Mouse (Mus musculus): Measurements from ENCODE around the gene Actn1. TPM values are rescaled to one million over a fixed set of nuclear protein-coding genes. Genes with fewer than 3 reads are reported as not detected.

The Actn1 gene
- total and polyA plus RNA-seq, 3 experiments: 2.7 to 13.2 (median 5.5) TPM

- TF ChIP-seq MAX (IDR thresholded peaks at IDR 0.05; ENCODE audit: low read length): peak; percentile 67
Observed at GRCm38 (mm10) chr12:80153687-80154326, 106.4 kb downstream of the Actn1 start (continued).

- in situ Hi-C loops (cut with MboI; ENCODE audit: low pct_ligation_motif_present, low pct_unique_long_range_greater_than_20kb, low sequenced_read_pairs): loop anchor here (25.0 kb wide), 1 partner anchor 434 kb away; no protein-coding TSS in a partner anchor
- dilution Hi-C loops (cut with MboI; ENCODE audit: extremely low pct_ligation_motif_present, extremely low pct_unique_long_range_greater_than_20kb, low sequenced_read_pairs): no loop called here
- Histone ChIP-seq H3K79me2 (replicated peaks; ENCODE audit: control insufficient read depth, extremely low read depth, insufficient read depth, poor library complexity, severe bottlenecking) (no peaks in the 10 kb centered on the region), H3K4me2 (ENCODE audit: insufficient read depth, low read depth, poor library complexity, severe bottlenecking) (no peak overlapping the region), H3K9me3 (replicated peaks; ENCODE audit: low read length) (peaks cover 7% of the 10 kb centered on the region), H3K27ac (ENCODE audit: insufficient read depth, low read depth) (no peak overlapping the region), H3K4me3 (replicated peaks in 1 of 3; ENCODE audit: low read depth in 2 of 3, low read length in 2 of 3, poor library complexity in 1 of 3) (no peak overlapping the region), H3K27me3 (replicated peaks) (no peaks in the 10 kb centered on the region), H3K4me1 (ENCODE audit: control insufficient read depth in 1 of 2, insufficient read depth in 2 of 2) (peaks cover 8 to 30% of the 10 kb centered on the region in 2 experiments; a peak in 3 of 4 replicates), H3K9ac (ENCODE audit: insufficient read depth, low read depth) (no peak overlapping the region), H3K36me3 (replicated peaks in 1 of 2; ENCODE audit: control insufficient read depth in 1 of 2, insufficient read depth in 1 of 2, low read length in 1 of 2) (no peaks in the 10 kb centered on the region)
- TF ChIP-seq MYC (IDR thresholded peaks at IDR 0.05; ENCODE audit: low read depth, low read length) (no peak), CTCF (conservative IDR thresholded peaks at IDR 0.05 in 1 of 2, IDR thresholded peaks at IDR 0.05 in 1 of 2; ENCODE audit: low read depth in 2 of 2, low read length in 2 of 2) (peak in 1 of 2 experiments; percentile 31; a peak in 2 of 4 replicates), SMC3 (IDR thresholded peaks at IDR 0.05; ENCODE audit: low read depth, low read length) (no peak), MAFK (IDR thresholded peaks at IDR 0.05; ENCODE audit: insufficient replicate concordance, low read length) (no peak), JUND (conservative IDR thresholded peaks at IDR 0.05; ENCODE audit: low read depth, low read length) (no peak), EP300 (IDR thresholded peaks at IDR 0.05; ENCODE audit: low read length) (no peak), POLR2A (IDR thresholded peaks at IDR 0.05; ENCODE audit: low read depth, low read length) (no peak)
- DNase-seq (ENCODE audit: extremely low read depth): no peak
Observed at GRCm38 (mm10) chr12:80153078-80153477, 107.1 kb downstream of the Actn1 start.

- TF ChIP-seq CTCF (conservative IDR thresholded peaks at IDR 0.05 in 1 of 2, IDR thresholded peaks at IDR 0.05 in 1 of 2; ENCODE audit: low read depth in 2 of 2, low read length in 2 of 2) (peak; percentile 32 to 37; a peak in 1 of 4 replicates), UBTF (IDR thresholded peaks at IDR 0.05; ENCODE audit: low read depth, low read length) (no peak)
- in situ Hi-C loops (cut with MboI; ENCODE audit: low pct_ligation_motif_present, low pct_unique_long_range_greater_than_20kb, low sequenced_read_pairs): loop anchor here (25.0 kb wide), 1 partner anchor 435 kb away; no protein-coding TSS in a partner anchor
Observed at GRCm38 (mm10) chr12:80151821-80152220, 108.3 kb downstream of the Actn1 start.

GRCm38 (mm10) chr12:80150624-80151023 lies 109.5 kb downstream of the Actn1 start:
- Histone ChIP-seq H3K4me2 (ENCODE audit: insufficient read depth, low read depth, poor library complexity, severe bottlenecking) (no peak overlapping the region), H3K27me3 (replicated peaks) (no peaks in the 10 kb centered on the region), H3K9me3 (replicated peaks; ENCODE audit: low read length) (peaks cover 7% of the 10 kb centered on the region), H3K36me3 (replicated peaks in 1 of 2; ENCODE audit: control insufficient read depth in 1 of 2, insufficient read depth in 1 of 2, low read length in 1 of 2) (no peaks in the 10 kb centered on the region), H3K9ac (ENCODE audit: insufficient read depth, low read depth) (no peak overlapping the region), H3K79me2 (replicated peaks; ENCODE audit: control insufficient read depth, extremely low read depth, insufficient read depth, poor library complexity, severe bottlenecking) (no peaks in the 10 kb centered on the region), H3K4me1 (ENCODE audit: control insufficient read depth in 1 of 2, insufficient read depth in 2 of 2) (peaks cover 19 to 53% of the 10 kb centered on the region in 2 experiments), H3K27ac (ENCODE audit: insufficient read depth, low read depth) (no peak overlapping the region), H3K4me3 (replicated peaks in 1 of 3; ENCODE audit: low read depth in 2 of 3, low read length in 2 of 3, poor library complexity in 1 of 3) (no peak overlapping the region)
- dilution Hi-C loops (cut with MboI; ENCODE audit: extremely low pct_ligation_motif_present, extremely low pct_unique_long_range_greater_than_20kb, low sequenced_read_pairs): no loop called here
- TF ChIP-seq TCF12 (IDR thresholded peaks at IDR 0.05; ENCODE audit: low read depth, low read length) (no peak), ELF1 (IDR thresholded peaks at IDR 0.05; ENCODE audit: low read depth, low read length) (0 out of 2 replicates have a peak, but pooled peaks have one; percentile 17), NRF1 (IDR thresholded peaks at IDR 0.05; ENCODE audit: low read depth, low read length) (no peak), PAX5 (IDR thresholded peaks at IDR 0.05; ENCODE audit: low read length) (no peak), NELFE (IDR thresholded peaks at IDR 0.05; ENCODE audit: low read depth, low read length) (no peak), EP300 (IDR thresholded peaks at IDR 0.05; ENCODE audit: low read length) (no peak), CTCF (conservative IDR thresholded peaks at IDR 0.05 in 1 of 2, IDR thresholded peaks at IDR 0.05 in 1 of 2; ENCODE audit: low read depth in 2 of 2, low read length in 2 of 2) (no peak), RAD21 (IDR thresholded peaks at IDR 0.05; ENCODE audit: low read depth, low read length) (no peak), USF1 (IDR thresholded peaks at IDR 0.05; ENCODE audit: low read depth, low read length) (peak; percentile 47), MAFK (IDR thresholded peaks at IDR 0.05; ENCODE audit: insufficient replicate concordance, low read length) (no peak), IRF4 (IDR thresholded peaks at IDR 0.05; ENCODE audit: low read depth, low read length) (no peak), HCFC1 (IDR thresholded peaks at IDR 0.05; ENCODE audit: low read depth, low read length) (no peak), POLR2A (IDR thresholded peaks at IDR 0.05; ENCODE audit: low read depth, low read length) (0 out of 2 replicates have a peak, but pooled peaks have one; percentile 17), BHLHE40 (IDR thresholded peaks at IDR 0.05; ENCODE audit: low read depth, low read length) (peak; percentile 63), MAZ (IDR thresholded peaks at IDR 0.05; ENCODE audit: low read depth, low read length) (no peak), USF2 (conservative IDR thresholded peaks at IDR 0.05; ENCODE audit: low read depth, low read length) (0 out of 2 replicates have a peak, but pooled peaks have one; percentile 21), KAT2A (IDR thresholded peaks at IDR 0.05; ENCODE audit: insufficient replicate concordance, low read length) (no peak)
- DNase-seq (ENCODE audit: extremely low read depth): no peak
- in situ Hi-C loops (cut with MboI; ENCODE audit: low pct_ligation_motif_present, low pct_unique_long_range_greater_than_20kb, low sequenced_read_pairs): loop anchor here (25.0 kb wide), 1 partner anchor 437 kb away; no protein-coding TSS in a partner anchor

More at GRCm38 (mm10) chr12:80151821-80152220, 108.3 kb downstream of the Actn1 start:
- no peak overlapping the region for H3K4me2 ChIP-seq (ENCODE audit: insufficient read depth, low read depth, poor library complexity, severe bottlenecking)
- dilution Hi-C loops (cut with MboI; ENCODE audit: extremely low pct_ligation_motif_present, extremely low pct_unique_long_range_greater_than_20kb, low sequenced_read_pairs): no loop called here
- no peaks in the 10 kb centered on the region for H3K27me3 ChIP-seq (replicated peaks)
- H3K79me2 ChIP-seq (replicated peaks; ENCODE audit: control insufficient read depth, extremely low read depth, insufficient read depth, poor library complexity, severe bottlenecking): no peaks in the 10 kb centered on the region
- H3K4me1 ChIP-seq (ENCODE audit: control insufficient read depth in 1 of 2, insufficient read depth in 2 of 2): peaks cover 17 to 43% of the 10 kb centered on the region in 2 experiments
- H3K9me3 ChIP-seq (replicated peaks; ENCODE audit: low read length): peaks cover 7% of the 10 kb centered on the region
- no peaks in the 10 kb centered on the region for H3K36me3 ChIP-seq (replicated peaks in 1 of 2; ENCODE audit: control insufficient read depth in 1 of 2, insufficient read depth in 1 of 2, low read length in 1 of 2)
- H3K27ac ChIP-seq (ENCODE audit: insufficient read depth, low read depth): no peak overlapping the region
- no peak overlapping the region for H3K9ac ChIP-seq (ENCODE audit: insufficient read depth, low read depth)
- no peak overlapping the region for H3K4me3 ChIP-seq (replicated peaks in 1 of 3; ENCODE audit: low read depth in 2 of 3, low read length in 2 of 3, poor library complexity in 1 of 3)
- no peak for DNase-seq (ENCODE audit: extremely low read depth)
